Mouse (Mus musculus) MEL (cell line): Measurements from ENCODE around the gene Wnt7b.

ENCODE experiments used
- CTCF ChIP-seq, 3 experiments: IDR thresholded peaks in 2 of 3; conservative IDR thresholded peaks in 1 of 3; 2 replicates each; pipeline ENCODE4 v1.5.1; 2011 to 2012; ENCODE audit warnings: low read length in 3 of 3, low read depth in 2 of 3, mild to moderate bottlenecking in 2 of 3, improper control_type of control experiment in 1 of 3, inconsistent platforms in 1 of 3, mixed read lengths in 1 of 3, moderate library complexity in 1 of 3; ENCODE audit not compliant: control insufficient read depth in 1 of 3, insufficient read depth in 1 of 3, poor library complexity in 1 of 3, severe bottlenecking in 1 of 3
- EP300 ChIP-seq, 2 experiments: IDR thresholded peaks; 2 replicates each; pipeline ENCODE4 v1.6.1; 2011; ENCODE audit warnings: improper control_type of control experiment in 2 of 2, low read length in 2 of 2, low read depth in 1 of 2, mild to moderate bottlenecking in 1 of 2
- GATA1 ChIP-seq: IDR thresholded peaks from 2 replicates; pipeline ENCODE4 v1.6.1; 2011; ENCODE audit warnings: low read depth, low read length, improper control_type of control experiment
- HCFC1 ChIP-seq: IDR thresholded peaks from 2 replicates; pipeline ENCODE4 v1.6.1; 2012; ENCODE audit warnings: low read depth, mild to moderate bottlenecking, inconsistent platforms, low read length, improper control_type of control experiment, moderate library complexity
- MEF2A ChIP-seq: IDR thresholded peaks from 2 replicates; pipeline ENCODE4 v1.6.1; 2014; ENCODE audit warnings: low read depth, mild to moderate bottlenecking, inconsistent platforms, low read length, improper control_type of control experiment; ENCODE audit not compliant: poor library complexity, insufficient replicate concordance, severe bottlenecking; ENCODE audit errors: extremely low read depth
- POLR2A ChIP-seq, 2 experiments: IDR thresholded peaks; 2 replicates each; pipeline ENCODE4 v1.6.1; 2011 to 2012; ENCODE audit warnings: low read length in 2 of 2, mild to moderate bottlenecking in 2 of 2, control low read depth in 1 of 2, improper control_type of control experiment in 1 of 2, low read depth in 1 of 2, moderate library complexity in 1 of 2; ENCODE audit not compliant: control insufficient read depth in 1 of 2, insufficient read depth in 1 of 2, poor library complexity in 1 of 2
- POLR2AphosphoS2 ChIP-seq: IDR thresholded peaks from 2 replicates; pipeline ENCODE4 v1.6.1; 2011; ENCODE audit warnings: low read length, improper control_type of control experiment
- TCF12 ChIP-seq: IDR thresholded peaks from 2 replicates; pipeline ENCODE4 v1.6.1; 2014; ENCODE audit warnings: low read depth, mild to moderate bottlenecking, inconsistent platforms, low read length, improper control_type of control experiment, moderate library complexity
- UBTF ChIP-seq: IDR thresholded peaks from 2 replicates; pipeline ENCODE4 v1.6.1; 2012; ENCODE audit warnings: low read depth, mild to moderate bottlenecking, inconsistent platforms, low read length, improper control_type of control experiment, moderate library complexity, borderline replicate concordance; ENCODE audit not compliant: insufficient read depth
- ZKSCAN1 ChIP-seq: IDR thresholded peaks from 2 replicates; pipeline ENCODE4 v1.6.1; 2012; ENCODE audit warnings: low read depth, mild to moderate bottlenecking, inconsistent platforms, low read length, improper control_type of control experiment, moderate library complexity

DNA sequence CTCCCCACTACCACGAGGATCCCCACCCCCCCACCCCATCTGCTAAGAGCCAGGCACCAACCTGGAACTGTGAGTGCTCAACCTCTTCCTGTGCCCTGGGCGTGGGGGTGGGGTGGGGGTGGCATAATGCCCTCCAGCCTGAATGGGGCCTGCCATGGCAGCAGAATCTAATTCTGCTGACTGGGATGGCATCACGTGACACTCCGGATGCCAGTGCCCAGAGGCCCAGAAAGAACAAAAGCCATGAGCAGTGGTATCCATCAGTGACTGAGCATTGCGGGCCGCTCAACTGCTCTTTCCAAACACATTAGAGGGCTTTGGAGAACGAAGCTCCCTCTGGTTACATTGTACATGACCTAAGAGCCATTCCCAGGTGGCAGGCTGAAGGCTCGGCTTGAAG is 79.1 kb downstream of the Wnt7b start, which contains the start of gene 7530416G11Rik:
- TF ChIP-seq UBTF: no peak
- no peak for TF ChIP-seq TCF12
- no peak for TF ChIP-seq CTCF (IDR thresholded peaks at IDR 0.05 in 2 of 3, conservative IDR thresholded peaks at IDR 0.05 in 1 of 3; ENCODE audit: control insufficient read depth in 1 of 3, insufficient read depth in 1 of 3, low read depth in 2 of 3, low read length in 3 of 3, poor library complexity in 1 of 3, severe bottlenecking in 1 of 3)
- no peak for TF ChIP-seq GATA1
- TF ChIP-seq POLR2A (IDR thresholded peaks at IDR 0.05; ENCODE audit: control insufficient read depth in 1 of 2, insufficient read depth in 1 of 2, low read depth in 1 of 2, low read length in 2 of 2, poor library complexity in 1 of 2): no peak
- TF ChIP-seq ZKSCAN1: no peak
- TF ChIP-seq MEF2A: no peak
- TF ChIP-seq HCFC1: no peak
- no peak for TF ChIP-seq POLR2AphosphoS2
- TF ChIP-seq EP300 (IDR thresholded peaks at IDR 0.05; ENCODE audit: low read depth in 1 of 2, low read length in 2 of 2): no peak
